Mouse (Mus musculus) kidney, postnatal 25 days (tissue): ENCODE measurements around the gene Nptx1.

ENCODE experiments used
- DNase-seq, 2 experiments: peaks; one replicate each; pipeline ENCODE4 v3.0.0; 2021; ENCODE audit warnings: mixed read lengths in 2 of 2

Gene Nptx1

DNA sequence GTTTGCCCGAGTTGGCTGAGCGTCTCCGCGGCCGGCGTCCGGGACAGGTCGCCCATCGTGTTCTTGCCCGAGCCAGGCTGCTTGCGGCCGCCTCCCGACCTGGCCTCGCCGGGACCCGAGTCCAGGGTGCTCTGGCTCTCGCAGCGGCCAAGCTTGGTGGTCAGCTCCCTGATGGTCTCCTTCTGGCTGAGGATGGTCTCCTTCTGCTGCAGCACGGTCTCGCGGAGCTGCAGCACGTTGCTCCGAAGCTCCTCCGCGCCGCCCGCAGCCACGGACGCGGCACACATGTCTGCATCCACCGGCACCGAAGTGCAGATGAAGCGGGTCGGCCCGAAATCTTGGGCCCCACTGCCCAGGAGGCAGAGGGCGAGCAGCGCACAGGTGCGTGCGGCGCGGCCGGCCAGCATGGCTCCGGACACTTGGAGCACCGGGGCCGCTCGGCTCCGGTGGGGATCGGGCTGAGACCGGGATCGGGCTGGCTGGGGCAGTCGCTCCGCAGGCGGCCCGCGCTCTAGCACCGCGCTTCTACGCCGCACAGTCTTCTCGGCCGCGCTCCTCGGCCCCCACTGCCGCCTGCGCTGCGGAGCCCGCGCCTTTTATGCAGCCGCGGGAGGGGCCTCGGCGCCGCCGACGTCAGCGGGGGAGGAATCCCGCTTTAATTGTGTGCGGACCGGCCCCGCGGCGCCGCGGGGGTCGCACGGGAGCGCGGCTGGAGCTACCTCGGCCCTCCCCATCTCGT, at the start of gene Nptx1:
Gene Nptx1, minus strand, starts transcription at position 571 of the 739 bp plus-strand sequence.
- no peak for DNase-seq

DNA sequence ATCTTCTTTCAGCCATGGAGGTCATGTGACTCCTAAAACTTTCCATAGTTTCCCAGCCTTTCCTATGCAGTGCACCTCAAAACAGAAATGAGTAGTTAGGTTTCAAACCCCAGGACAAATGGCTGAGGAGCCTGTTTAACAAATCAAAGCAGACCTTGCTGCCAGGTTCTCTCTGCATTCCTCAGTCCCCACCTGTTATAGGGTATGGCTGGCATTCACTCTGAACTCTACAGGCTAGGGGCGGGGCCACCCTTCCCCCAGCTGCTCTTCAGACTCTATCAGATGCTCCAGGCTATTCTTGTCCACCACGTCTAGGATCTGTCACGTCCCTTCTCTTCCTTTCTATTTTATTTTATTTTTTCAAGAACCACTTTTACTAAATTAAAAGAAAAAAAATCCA, 46.4 kb upstream of the Nptx1 start:
- no peak for DNase-seq

DNA sequence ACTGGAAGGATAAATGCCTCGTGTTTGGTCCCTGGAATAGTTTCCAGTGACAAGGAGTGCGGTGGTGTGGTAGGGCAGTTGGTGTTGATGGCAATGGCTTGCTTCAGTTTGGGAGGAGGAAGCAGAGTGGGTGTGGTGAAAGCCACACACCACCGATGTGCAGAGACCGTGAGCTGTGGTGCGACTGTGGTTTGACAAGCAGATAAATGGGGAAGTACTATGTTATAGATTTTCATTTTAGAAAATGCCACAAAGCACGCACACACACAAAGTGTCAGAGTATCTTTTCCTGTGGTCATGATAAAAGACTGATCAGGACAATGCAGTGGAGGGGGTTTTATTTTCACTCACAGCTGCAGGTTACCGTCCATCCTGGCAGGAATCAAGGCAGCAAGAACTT, 41.7 kb upstream of the Nptx1 start:
- DNase-seq: no peak

DNA sequence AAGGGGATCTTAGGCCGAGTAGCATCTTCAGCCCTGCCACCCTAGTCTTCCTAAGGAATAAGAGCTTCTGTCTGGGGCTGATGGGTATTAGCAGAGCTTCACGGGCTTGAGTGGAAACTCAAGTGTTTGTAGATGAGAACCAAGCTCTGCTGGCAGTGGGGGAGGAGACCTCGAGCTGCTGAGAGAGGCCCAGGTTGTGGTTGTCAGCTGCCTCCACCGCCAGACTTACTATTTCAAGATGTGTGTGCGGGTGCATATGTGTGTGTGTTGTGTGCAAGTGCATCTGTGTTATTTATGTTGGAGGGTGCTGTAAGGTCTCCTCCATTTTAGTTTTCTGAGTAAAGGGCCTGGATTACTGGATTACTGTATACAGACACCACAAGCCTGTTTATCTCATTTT, 39.6 kb upstream of the Nptx1 start:
- no peak for DNase-seq

DNA sequence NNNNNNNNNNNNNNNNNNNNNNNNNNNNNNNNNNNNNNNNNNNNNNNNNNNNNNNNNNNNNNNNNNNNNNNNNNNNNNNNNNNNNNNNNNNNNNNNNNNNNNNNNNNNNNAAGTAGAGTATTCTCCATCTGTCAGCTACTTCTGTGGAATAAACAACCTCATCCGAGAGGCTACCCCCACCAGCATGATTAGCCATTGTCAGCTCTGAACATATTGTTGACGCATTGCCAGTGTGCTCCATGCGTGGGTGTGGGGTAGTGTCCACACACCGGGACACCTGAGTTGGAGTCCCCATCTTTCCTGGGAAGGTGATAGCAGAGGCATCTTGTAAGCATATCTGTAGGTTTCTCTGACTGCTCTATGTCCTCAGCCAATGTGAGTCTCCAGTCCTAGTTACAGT, 39.0 kb upstream of the Nptx1 start:
- no peak for DNase-seq

DNA sequence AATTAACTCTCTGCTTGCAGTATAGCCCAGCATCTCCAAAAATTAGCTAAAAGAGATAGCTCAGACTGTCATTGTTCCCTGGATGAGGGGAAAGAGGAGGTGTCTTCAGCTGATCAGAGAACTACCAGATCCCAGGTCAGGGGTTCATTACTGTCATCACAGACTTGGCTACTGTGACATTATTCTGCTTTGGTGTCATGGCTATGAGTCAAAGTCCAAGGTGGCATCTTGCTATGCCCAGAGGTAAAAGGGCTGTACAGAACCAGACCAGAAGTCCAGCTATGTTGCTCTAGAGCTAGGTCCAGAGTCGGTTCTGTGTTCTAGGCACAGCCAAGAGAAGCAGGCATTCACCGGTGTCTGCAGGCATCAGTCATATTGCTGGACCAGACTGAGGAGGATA, 30.2 kb upstream of the Nptx1 start:
- DNase-seq: no peak

DNA sequence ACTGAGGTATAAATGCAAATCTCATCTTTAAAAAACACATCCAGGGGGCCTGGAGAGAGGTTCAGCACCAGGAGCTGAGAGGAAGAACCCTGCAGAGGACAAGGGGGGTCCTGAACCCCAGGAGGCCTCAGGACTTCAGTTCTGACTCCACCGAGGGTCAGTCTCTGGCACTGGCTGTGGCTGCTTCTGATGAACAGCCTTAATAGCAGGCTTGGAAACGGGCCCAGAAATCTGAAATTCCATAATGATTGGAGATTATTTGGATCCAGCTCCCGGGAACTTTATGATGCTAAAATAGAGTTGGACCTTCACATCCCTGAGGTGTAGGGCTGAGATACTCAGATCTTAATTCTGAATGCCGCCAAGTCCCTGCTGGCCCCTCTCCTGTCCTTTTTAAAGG, 29.3 kb upstream of the Nptx1 start:
- DNase-seq: no peak

DNA sequence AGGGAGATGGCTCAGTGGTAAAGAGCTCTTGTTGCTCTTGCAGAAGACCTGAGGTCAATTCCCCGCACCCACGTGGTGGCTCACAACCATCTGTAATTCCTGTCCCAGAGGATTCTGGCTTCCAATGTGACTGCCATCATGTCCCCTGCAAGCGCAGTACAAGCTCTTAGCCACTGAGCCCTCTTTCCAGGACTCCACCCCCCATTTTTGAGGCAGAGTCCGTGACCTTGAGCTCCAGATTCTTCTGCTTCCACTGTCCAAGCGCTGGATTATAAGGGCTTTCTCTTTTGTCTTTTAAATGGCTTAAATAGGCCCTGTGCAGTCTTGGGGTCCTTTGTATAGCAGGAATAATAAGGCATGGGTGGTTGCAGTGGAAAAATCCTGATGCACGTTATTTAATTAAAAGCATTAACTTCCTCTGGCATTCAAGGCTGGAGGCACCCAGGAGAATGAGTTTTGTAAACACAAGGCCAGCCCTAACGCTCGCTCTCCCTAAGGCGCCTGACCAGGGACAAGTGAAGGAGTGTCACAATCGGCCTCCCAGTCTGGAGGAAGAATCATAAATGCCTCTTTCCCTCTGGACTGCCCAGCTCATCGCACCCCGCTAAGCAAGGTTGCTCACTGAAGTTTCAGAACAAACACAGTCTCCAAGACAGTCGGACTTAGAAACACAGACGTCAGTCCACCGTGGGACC, 24.9 kb upstream of the Nptx1 start:
- DNase-seq: no peak

DNA sequence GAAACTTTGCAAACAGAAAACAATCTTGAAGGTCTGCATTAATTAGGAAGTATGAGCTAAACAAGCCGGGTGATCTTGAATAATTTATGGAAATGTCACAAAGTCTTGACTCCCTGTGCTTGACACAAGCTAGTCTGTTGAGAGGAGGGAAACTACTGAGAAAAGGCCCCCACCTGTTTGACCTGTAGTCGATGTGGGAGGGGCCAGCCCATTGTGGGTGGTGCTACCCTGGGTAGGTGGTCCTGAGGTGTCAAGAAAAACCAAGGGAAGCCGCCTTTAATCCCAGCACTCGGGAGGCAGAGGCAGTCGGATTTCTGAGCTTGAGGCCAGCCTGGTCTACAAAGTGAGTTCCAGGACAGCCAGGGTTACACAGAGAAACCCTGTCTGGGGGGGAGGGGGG, 18.6 kb upstream of the Nptx1 start:
- DNase-seq: no peak

DNA sequence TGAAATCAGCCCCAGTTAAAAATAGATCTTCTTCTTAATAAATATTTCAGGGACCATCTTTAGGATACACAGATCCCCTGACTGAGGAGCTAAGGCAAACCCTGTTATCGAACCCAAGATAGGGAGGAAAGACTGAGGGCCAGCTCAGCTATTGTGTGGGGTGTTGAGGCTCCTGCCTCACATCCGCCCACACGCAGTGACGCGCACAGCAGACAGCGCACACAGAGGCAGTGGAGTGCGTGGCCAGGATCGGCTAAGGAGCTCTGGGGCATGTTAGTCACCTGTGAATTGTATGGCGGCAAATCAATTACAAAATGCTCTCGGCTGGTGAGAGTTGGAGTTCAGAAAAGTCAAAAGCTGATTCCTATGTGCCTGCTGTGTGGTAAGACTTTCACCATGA, 18.1 kb upstream of the Nptx1 start:
- DNase-seq: no peak

DNA sequence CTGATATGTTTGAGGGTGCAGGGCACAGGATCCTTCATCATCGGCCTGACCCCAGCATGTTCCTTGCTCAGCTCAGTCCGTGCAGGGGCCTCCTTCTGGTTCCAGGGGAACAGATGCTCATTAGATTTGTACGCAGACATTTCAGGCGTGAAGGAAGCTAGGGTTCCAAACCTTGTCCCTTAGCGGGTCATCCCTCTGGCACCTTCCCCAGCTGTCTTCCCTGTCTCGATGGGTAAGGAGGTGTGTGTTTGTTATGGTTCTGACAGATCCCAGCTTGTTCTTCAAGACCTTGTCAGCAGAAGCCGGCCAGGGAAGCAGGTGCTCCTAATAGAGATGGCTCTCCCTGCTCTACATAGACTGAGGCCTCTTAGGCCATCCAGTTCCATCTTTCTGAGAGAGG, 17.5 kb upstream of the Nptx1 start:
- no peak for DNase-seq

DNA sequence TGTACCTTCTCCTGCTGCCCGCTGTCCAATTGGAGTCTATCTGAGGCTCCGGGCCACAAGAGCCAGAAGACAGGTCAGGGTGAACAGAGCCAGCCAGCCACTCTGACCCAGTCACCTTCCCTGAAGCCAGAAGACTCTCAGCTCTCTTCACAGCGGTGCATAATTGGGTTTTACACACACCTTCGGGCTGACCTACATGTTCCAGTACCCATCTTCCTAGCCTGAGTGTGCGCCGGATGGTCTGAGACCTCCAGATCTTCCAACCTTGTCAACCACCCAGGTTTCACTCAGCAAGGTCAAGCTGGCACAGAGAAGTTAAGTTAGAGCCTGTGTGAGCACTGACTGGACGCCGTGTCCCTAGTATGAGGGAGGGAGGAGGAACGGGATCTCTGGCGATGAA, 16.8 kb upstream of the Nptx1 start:
- no peak for DNase-seq

DNA sequence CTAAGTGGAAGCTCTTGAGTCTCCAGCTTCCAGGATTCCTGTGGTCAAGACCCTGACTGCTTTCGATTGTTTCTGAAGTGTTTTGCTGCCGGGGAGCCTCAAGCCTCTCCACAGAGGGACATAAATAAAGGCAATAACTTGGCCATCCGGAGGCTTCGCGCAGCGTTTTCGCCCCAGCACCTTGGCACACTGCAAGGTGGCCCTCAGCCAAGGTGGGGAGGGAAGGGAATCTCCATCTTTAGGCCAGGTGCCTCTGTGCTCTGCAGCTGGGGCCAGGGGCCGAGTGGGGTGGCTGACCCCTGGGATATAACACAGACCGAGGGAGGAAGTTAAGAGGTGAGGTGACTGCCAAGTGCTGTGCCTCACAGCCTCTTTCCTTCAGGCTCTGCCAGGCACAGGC, 15.6 kb upstream of the Nptx1 start:
- no peak for DNase-seq

DNA sequence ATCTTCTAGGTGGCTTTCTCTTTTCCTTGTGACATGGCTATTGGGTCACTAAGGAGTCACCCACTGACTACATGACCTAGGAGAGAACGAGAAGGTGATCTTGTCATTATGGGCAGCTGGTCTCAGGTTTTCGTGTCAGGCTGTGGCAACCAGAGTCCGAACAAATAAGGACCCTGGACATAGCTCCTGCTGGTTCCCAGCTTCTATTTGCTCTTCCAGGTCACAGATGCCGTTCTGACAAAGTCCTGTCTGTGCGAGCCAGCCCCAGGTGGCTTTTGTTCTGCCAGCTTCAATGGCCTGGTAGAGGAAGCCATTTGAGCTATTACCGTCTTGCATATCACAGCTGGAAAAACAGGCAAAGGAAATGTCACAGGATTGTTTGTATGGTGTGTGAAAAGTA, 14.7 kb upstream of the Nptx1 start:
- no peak for DNase-seq

DNA sequence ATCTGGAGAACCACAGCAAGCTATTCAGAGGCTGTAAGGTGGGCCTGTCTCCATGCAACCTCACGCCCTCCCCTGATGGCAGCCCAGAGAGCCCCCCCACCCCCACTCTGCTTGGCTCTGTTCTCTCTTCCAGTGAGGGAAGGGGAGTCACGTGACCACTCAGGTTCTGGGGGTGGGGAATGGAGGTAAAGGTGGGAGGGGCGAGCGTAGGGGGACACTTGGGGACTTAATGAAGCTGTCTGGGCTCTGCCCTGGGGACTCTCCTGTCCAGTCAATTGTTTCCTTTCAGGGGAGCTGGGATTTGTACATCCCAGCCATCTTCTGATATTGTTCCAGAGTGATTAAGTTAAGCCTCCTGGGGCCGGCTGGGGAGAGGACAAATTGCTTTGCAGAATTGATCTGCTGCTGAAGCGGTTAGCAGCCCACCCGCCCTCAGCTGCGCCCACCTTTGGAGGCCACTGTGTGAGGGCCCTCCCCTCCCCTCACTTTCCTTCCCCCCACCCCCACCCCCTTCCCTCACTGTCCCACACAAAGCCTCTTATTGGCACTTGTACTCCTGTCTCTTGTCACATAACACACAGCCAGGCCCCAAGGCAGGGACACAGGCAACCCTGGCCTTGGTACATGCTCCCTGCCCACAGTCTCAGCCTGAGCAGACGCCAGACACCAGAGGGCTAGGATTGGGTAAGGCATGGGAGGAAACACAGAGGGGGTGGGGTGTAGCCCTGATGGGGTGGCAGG, 11.5 kb upstream of the Nptx1 start:
- no peak for DNase-seq

DNA sequence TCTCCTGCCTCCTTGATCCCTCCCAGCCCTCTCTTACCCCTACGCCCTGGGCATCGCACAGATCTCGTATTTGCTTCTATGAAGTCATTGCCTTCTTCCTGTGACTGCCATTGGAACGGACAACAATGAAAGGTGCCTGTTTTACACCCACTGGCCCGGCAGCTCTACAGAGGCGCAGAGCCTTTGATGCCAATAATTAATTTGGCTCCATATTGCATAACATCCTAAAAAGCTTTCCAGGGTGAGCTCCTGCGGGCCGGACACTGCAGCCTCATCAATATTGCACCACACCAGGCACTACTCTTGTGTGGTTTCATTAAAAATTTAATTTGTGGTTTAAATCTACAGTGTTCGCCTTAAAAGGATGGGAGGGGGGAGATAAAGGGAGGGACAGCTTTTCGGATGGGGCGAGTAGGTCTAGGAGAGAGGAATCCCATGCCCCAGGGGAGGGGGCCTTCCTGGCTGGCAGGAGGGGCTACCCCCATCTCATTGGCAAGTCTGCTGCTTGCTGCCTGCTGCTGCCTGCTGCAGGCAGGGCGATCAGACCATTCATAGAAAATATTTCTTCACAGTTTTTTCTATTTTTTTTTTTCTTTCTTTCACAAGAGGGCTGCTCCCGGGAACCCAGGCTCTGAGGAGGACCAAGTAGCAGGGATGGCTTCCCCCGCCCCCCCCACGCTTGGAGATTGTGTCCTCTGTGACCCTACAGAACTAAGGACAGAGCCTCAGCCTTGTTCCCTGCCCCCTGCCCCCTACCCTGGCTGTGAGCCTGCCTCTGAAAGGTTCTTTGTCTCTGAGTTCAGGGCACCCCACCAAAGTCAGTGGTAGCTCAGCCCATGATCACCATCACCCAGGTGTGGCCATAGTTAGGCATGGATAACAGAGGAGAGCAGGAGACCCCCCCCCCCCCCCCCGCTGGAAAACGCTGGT, 10.7 kb upstream of the Nptx1 start:
- no peak for DNase-seq

DNA sequence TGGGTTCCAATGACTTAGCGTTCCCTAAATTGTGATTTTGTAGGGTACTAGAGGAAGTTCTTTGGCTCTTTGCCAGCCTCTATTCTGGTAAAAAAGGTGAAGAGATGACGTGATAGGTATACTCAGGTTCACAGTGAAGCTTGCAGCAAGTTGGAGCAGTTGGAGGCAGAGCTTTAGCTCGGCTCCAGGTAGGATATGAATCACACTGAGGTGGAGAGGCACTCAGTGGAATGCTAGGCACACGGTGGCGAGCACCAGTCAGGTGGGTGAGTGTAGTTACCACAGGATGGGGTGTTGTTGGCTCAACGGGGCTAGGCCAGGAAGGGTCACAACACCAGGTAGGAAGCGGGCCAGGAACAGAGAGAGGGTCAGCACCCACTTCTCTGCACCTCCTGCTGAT, 7.6 kb upstream of the Nptx1 start:
- no peak for DNase-seq

DNA sequence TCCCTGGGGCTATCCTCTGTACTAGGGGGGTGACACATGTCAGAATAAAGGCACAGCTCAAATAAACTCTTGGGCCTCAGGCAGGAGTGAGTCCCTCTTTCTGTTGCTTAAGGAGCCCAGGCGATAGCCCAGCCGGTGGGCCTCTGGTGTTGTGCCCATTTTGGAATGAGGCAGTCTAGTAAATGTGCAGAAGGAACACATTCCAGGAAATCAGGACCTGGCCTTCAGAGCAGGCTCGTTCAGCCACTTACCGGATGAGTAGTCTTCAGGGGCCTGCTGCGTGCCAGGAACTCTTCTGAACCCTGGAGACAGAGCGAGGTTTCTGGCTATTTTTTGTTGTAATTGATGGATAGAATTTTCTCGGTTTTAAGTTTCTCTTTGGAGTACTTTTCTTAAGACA, 7.2 kb upstream of the Nptx1 start:
- no peak for DNase-seq

DNA sequence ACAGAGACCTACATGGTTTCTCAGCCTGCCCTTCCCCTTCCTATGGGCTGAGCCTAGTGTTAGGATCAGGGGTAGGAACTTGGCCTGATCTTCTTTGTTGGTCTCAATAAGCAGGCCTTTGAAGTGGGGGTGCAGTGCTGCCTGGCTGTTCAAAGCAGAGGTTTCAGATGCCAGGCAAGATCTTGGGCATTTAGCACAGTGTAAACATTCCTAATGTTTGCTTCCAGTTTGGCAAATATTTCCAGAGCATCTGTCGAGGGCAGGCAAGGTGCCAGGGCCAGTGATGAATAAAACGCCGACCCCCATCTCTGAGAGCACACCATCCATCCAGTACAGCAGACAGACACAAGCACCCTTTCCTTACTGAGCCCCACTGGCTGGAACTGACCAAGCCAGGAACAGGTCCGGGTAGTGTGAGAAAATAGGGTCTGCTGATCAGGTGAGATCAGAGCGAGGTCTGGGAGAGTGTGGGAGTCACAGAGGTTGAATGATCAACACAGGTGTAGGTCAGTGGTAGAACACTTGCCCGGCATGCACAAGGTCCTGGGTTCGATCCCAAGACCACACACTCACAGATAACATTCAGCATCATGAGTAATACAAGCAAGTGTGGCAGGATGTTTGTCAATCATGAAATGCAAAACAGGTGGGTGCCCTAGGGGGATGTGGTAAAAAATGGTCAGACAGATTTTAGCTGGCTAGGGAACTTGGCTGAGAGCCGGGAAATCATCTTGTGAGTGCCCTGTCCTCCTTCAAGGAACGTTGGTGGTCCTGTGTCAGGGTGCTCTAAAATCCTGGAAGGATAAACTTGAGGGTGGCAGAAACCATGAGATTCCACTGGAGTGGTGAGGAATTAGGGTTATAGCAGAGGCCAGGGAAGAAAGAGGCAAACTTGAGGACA, 5.6 kb upstream of the Nptx1 start:
- DNase-seq: no peak

DNA sequence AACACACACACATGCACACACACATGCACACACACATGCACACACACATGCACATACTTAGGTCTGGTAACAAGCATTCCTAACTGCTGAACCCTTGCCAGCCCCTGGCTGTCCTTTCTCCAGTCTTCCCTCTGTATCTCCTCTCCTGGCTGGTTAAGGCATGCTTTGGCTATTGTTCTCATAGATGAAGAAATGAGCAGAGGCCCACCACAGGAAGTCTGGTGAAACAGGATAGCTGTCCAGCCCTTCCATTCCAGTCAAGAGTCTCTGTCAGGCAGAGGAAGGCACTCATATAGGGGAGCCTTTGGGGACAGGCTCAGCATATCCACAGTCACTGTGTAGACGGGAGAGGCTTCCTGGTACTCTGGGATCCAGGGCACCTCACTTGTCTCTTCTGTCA, 4.7 kb upstream of the Nptx1 start:
- no peak for DNase-seq

DNA sequence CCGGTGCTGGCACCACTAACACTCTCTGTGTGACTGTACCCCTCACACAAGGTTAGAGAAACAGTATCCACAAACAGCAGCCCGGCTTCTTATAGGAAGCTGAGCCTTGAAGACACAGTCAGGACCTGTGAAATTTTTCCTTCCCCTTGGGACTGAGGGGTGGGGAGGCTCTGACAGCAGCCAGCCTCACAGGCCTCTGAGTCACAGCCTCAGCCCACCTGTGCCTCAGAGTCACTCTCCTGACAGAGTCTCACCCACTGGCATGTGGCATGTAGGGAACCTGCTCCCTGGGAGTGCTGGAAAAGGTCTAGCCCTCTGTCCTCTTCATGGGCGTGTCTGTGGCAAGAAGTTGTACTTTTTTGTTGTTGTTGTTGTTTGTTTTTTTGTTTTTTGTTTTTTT, 3.9 kb upstream of the Nptx1 start:
- DNase-seq: no peak
